Mouse (Mus musculus) ES-Bruce4 (cell line): ENCODE data around the gene Pprc1. TPM values are rescaled to one million over a fixed set of nuclear protein-coding genes. Genes with fewer than 3 reads are reported as not detected.

Experiments
- H3K27ac ChIP-seq: 2 replicates; pipeline ENCODE4 v1.5.1; 2012; ENCODE audit warnings: low read length, inconsistent platforms; ENCODE audit not compliant: insufficient read depth
- H3K27me3 ChIP-seq: 2 replicates; pipeline ENCODE4 v1.6.1; 2012; ENCODE audit warnings: mild to moderate bottlenecking, low read length, inconsistent platforms; ENCODE audit not compliant: control insufficient read depth, poor library complexity, insufficient read depth, severe bottlenecking
- H3K36me3 ChIP-seq: 2 replicates; pipeline ENCODE4 v1.6.1; 2012; ENCODE audit warnings: inconsistent platforms, mild to moderate bottlenecking, low read length, moderate library complexity; ENCODE audit not compliant: control insufficient read depth, poor library complexity, insufficient read depth, severe bottlenecking
- H3K4me1 ChIP-seq: one replicate; pipeline ENCODE4 v1.8.1; 2011; ENCODE audit warnings: low read length; ENCODE audit not compliant: control insufficient read depth, insufficient read depth
- H3K4me3 ChIP-seq: 2 replicates; pipeline ENCODE4 v1.5.1; 2011; ENCODE audit warnings: low read depth, mild to moderate bottlenecking, low read length
- H3K9ac ChIP-seq: 2 replicates; pipeline ENCODE4 v1.6.1; 2012; ENCODE audit warnings: low read depth, mild to moderate bottlenecking, inconsistent platforms; ENCODE audit not compliant: poor library complexity, severe bottlenecking
- H3K9me3 ChIP-seq: replicated peaks from 2 replicates; pipeline ENCODE4 v1.6.1; 2012; ENCODE audit warnings: mild to moderate bottlenecking, low read length, inconsistent platforms; ENCODE audit not compliant: control insufficient read depth, poor library complexity, insufficient read depth, severe bottlenecking
- CTCF ChIP-seq: IDR thresholded peaks from one replicate; pipeline ENCODE4 v1.8.1; 2011; ENCODE audit warnings: low read depth, low read length
- EP300 ChIP-seq: IDR thresholded peaks from 2 replicates; pipeline ENCODE4 v1.6.1; 2011; ENCODE audit warnings: low read depth, low read length; ENCODE audit not compliant: insufficient read depth
- POLR2A ChIP-seq: IDR thresholded peaks from one replicate; pipeline ENCODE4 v1.8.1; 2011; ENCODE audit warnings: low read length; ENCODE audit not compliant: insufficient read depth
- polyA plus RNA-seq: library from polyadenylated mRNA; stranded (reverse); fragments of >200 nt; gene quantifications from 2 replicates; pipeline ENCODE4 v1.2.4, GENCODE M21; 2011; ENCODE audit warnings: low read depth; ENCODE audit not compliant: missing spikeins, insufficient read depth, insufficient read length

Pprc1 gene
- polyA plus RNA-seq, 1 experiment: 114 TPM

GRCm38 (mm10) chr19:46094144-46094543 is 49.5 kb downstream of the Pprc1 start:
- Histone ChIP-seq H3K9ac (no peak overlapping the region), H3K36me3 (no peaks in the 10 kb centered on the region), H3K9me3 (peaks cover under 1% of the 10 kb centered on the region; the same call in 1 of the 2 replicates), H3K27me3 (no peaks in the 10 kb centered on the region), H3K4me3 (no peak overlapping the region), H3K27ac (no peak overlapping the region), H3K4me1 (no peaks in the 10 kb centered on the region)
- TF ChIP-seq EP300: no peak
- TF ChIP-seq POLR2A: no peak
- TF ChIP-seq CTCF: no peak

- H3K36me3 ChIP-seq: no peaks in the 10 kb centered on the region
- no peak for TF ChIP-seq POLR2A
- TF ChIP-seq EP300: no peak
- no peak for TF ChIP-seq CTCF
Measured at GRCm38 (mm10) chr19:46095291-46095690, 50.6 kb downstream of the Pprc1 start.

GRCm38 (mm10) chr19:46096396-46096795 is 51.7 kb downstream of the Pprc1 start:
- Histone ChIP-seq H3K36me3 (no peaks in the 10 kb centered on the region), H3K27ac (no peak overlapping the region), H3K9ac (no peak overlapping the region), H3K9me3 (peaks cover 8% of the 10 kb centered on the region), H3K4me3 (no peak overlapping the region), H3K4me1 (no peaks in the 10 kb centered on the region), H3K27me3 (no peaks in the 10 kb centered on the region)
- TF ChIP-seq EP300 (no peak), POLR2A (no peak), CTCF (no peak)

More at GRCm38 (mm10) chr19:46095291-46095690, 50.6 kb downstream of the Pprc1 start:
- Histone ChIP-seq H3K9ac (no peak overlapping the region), H3K4me3 (no peak overlapping the region), H3K27ac (no peak overlapping the region), H3K27me3 (no peaks in the 10 kb centered on the region), H3K9me3 (peaks cover 4% of the 10 kb centered on the region), H3K4me1 (no peaks in the 10 kb centered on the region)

- H3K9ac ChIP-seq: no peak overlapping the region
- H3K36me3 ChIP-seq: no peaks in the 10 kb centered on the region
- no peak overlapping the region for H3K4me3 ChIP-seq
- H3K9me3 ChIP-seq: peaks cover 8% of the 10 kb centered on the region
- TF ChIP-seq CTCF (no peak), POLR2A (no peak), EP300 (no peak)
- no peaks in the 10 kb centered on the region for H3K4me1 ChIP-seq
- no peak overlapping the region for H3K27ac ChIP-seq
- H3K27me3 ChIP-seq: no peaks in the 10 kb centered on the region
Measured at GRCm38 (mm10) chr19:46099561-46099960, 54.9 kb downstream of the Pprc1 start.

GRCm38 (mm10) chr19:46103437-46104186 is 58.9 kb downstream of the Pprc1 start:
- H3K4me3 ChIP-seq: no peak overlapping the region
- H3K9me3 ChIP-seq: peaks cover 8% of the 10 kb centered on the region
- H3K4me1 ChIP-seq: no peaks in the 10 kb centered on the region
- no peak for TF ChIP-seq CTCF
- H3K36me3 ChIP-seq: no peaks in the 10 kb centered on the region
- H3K27ac ChIP-seq: no peak overlapping the region
- no peaks in the 10 kb centered on the region for H3K27me3 ChIP-seq
- H3K9ac ChIP-seq: no peak overlapping the region

- H3K4me1 ChIP-seq: no peaks in the 10 kb centered on the region
- H3K9ac ChIP-seq: no peak overlapping the region
- no peaks in the 10 kb centered on the region for H3K36me3 ChIP-seq
- H3K27me3 ChIP-seq: no peaks in the 10 kb centered on the region
- H3K27ac ChIP-seq: no peak overlapping the region
- no peak for TF ChIP-seq EP300
- no peak for TF ChIP-seq POLR2A
- no peak for TF ChIP-seq CTCF
- H3K9me3 ChIP-seq: peaks cover 7% of the 10 kb centered on the region
- H3K4me3 ChIP-seq: no peak overlapping the region
Measured at GRCm38 (mm10) chr19:46104187-46104557, 59.5 kb downstream of the Pprc1 start.
